Mouse (Mus musculus): ENCODE data around the gene Bmp6. TPM values are rescaled to one million over a fixed set of nuclear protein-coding genes. Genes with fewer than 3 reads are reported as not detected.

Bmp6 gene
- polyA plus RNA-seq, 1 experiment from 2014 or later, result 0.20 TPM

GRCm38 (mm10) chr13:38534016-38534415 is 189.1 kb downstream of the Bmp6 start:
- WGBS (ENCODE audit: insufficient replicate concordance), result 24% methylated on average over 6 of the region's 6 CpGs

GRCm38 (mm10) chr13:38534731-38535130 is 189.8 kb downstream of the Bmp6 start:
- Histone ChIP-seq H3K4me1 (replicated peaks) (0 out of 2 replicates have a peak, but pooled peaks cover 3% of the 10 kb centered on the region), H3K36me3 (no peaks in the 10 kb centered on the region), H3K4me2 (no peak overlapping the region), H3K9me3 (replicated peaks) (no peaks in the 10 kb centered on the region), H3K27ac (no peak overlapping the region), H3K9ac (no peak overlapping the region), H3K27me3 (0 out of 2 replicates have a peak, but pooled peaks cover 13% of the 10 kb centered on the region), H3K4me3 (replicated peaks) (no peak overlapping the region)
- no peak for ATAC-seq (ENCODE audit: low read depth)
- 47% methylated on average over 6 of the region's 6 CpGs for WGBS (ENCODE audit: insufficient replicate concordance)
- DNase-seq, result no peak

More at GRCm38 (mm10) chr13:38534016-38534415, 189.1 kb downstream of the Bmp6 start:
- DNase-seq (no peak), ATAC-seq (ENCODE audit: low read depth) (no peak)
- no peaks in the 10 kb centered on the region for H3K9me3 ChIP-seq (replicated peaks)
- H3K4me3 ChIP-seq (replicated peaks), result no peak overlapping the region
- H3K4me1 ChIP-seq (replicated peaks), result peaks cover 10% of the 10 kb centered on the region; the same call in 1 of the 2 replicates
- H3K4me2 ChIP-seq, result no peak overlapping the region
- H3K27me3 ChIP-seq, result 0 out of 2 replicates have a peak, but pooled peaks cover 15% of the 10 kb centered on the region
- H3K9ac ChIP-seq, result no peak overlapping the region
- H3K27ac ChIP-seq, result no peak overlapping the region
- H3K36me3 ChIP-seq, result no peaks in the 10 kb centered on the region

- H3K27ac ChIP-seq, result no peak overlapping the region
- no peaks in the 10 kb centered on the region for H3K9me3 ChIP-seq (replicated peaks)
- 0 out of 2 replicates have a peak, but pooled peaks cover 3% of the 10 kb centered on the region for H3K4me1 ChIP-seq (replicated peaks)
- H3K4me3 ChIP-seq (replicated peaks), result no peak overlapping the region
- ATAC-seq (ENCODE audit: low read depth), result no peak
- 0 out of 2 replicates have a peak, but pooled peaks cover 3% of the 10 kb centered on the region for H3K27me3 ChIP-seq
- H3K9ac ChIP-seq, result no peak overlapping the region
- H3K36me3 ChIP-seq, result no peaks in the 10 kb centered on the region
- no peak overlapping the region for H3K4me2 ChIP-seq
- DNase-seq, result no peak
Observed at GRCm38 (mm10) chr13:38537521-38537920, 192.6 kb downstream of the Bmp6 start.

- H3K36me3 ChIP-seq, result no peaks in the 10 kb centered on the region
- ATAC-seq (ENCODE audit: low read depth) (no peak), DNase-seq (no peak)
- no peaks in the 10 kb centered on the region for H3K9me3 ChIP-seq (replicated peaks)
- no peak overlapping the region for H3K27ac ChIP-seq
- no peak overlapping the region for H3K9ac ChIP-seq
- no peaks in the 10 kb centered on the region for H3K27me3 ChIP-seq
- H3K4me1 ChIP-seq (replicated peaks), result no peaks in the 10 kb centered on the region
- no peak overlapping the region for H3K4me2 ChIP-seq
- 72% methylated on average over 7 of the region's 7 CpGs for WGBS (ENCODE audit: insufficient replicate concordance)
- no peak overlapping the region for H3K4me3 ChIP-seq (replicated peaks)
Observed at GRCm38 (mm10) chr13:38539192-38539900, 194.4 kb downstream of the Bmp6 start.

GRCm38 (mm10) chr13:38543455-38544125 is 198.7 kb downstream of the Bmp6 start:
- WGBS (ENCODE audit: insufficient replicate concordance), result 59% methylated on average over 8 of the region's 8 CpGs
- H3K9me3 ChIP-seq (replicated peaks), result no peaks in the 10 kb centered on the region
- H3K4me2 ChIP-seq, result no peak overlapping the region
- no peaks in the 10 kb centered on the region for H3K27me3 ChIP-seq
- H3K4me1 ChIP-seq (replicated peaks), result no peaks in the 10 kb centered on the region
- no peak overlapping the region for H3K27ac ChIP-seq
- H3K36me3 ChIP-seq, result no peaks in the 10 kb centered on the region
- no peak overlapping the region for H3K4me3 ChIP-seq (replicated peaks)
- H3K9ac ChIP-seq, result no peak overlapping the region
- DNase-seq (no peak), ATAC-seq (ENCODE audit: low read depth) (no peak)

GRCm38 (mm10) chr13:38544769-38545445 is 200.0 kb downstream of the Bmp6 start:
- Histone ChIP-seq H3K9ac (no peak overlapping the region), H3K4me1 (replicated peaks) (no peaks in the 10 kb centered on the region), H3K4me2 (no peak overlapping the region), H3K27me3 (no peaks in the 10 kb centered on the region), H3K27ac (no peak overlapping the region), H3K9me3 (replicated peaks) (no peaks in the 10 kb centered on the region), H3K36me3 (no peaks in the 10 kb centered on the region), H3K4me3 (replicated peaks) (no peak overlapping the region)
- ATAC-seq (ENCODE audit: low read depth) (no peak), DNase-seq (no peak)
- WGBS (ENCODE audit: insufficient replicate concordance), result 68% methylated on average over 8 of the region's 8 CpGs

- Histone ChIP-seq H3K9me3 (replicated peaks) (no peaks in the 10 kb centered on the region), H3K4me1 (replicated peaks) (no peaks in the 10 kb centered on the region), H3K9ac (no peak overlapping the region), H3K4me2 (no peak overlapping the region), H3K27me3 (no peaks in the 10 kb centered on the region), H3K36me3 (no peaks in the 10 kb centered on the region), H3K27ac (no peak overlapping the region), H3K4me3 (replicated peaks) (no peak overlapping the region)
- ATAC-seq (ENCODE audit: low read depth) (no peak), DNase-seq (no peak)
- 61% methylated on average over 3 of the region's 3 CpGs for WGBS (ENCODE audit: insufficient replicate concordance)
Observed at GRCm38 (mm10) chr13:38545460-38545859, 200.6 kb downstream of the Bmp6 start.

- DNase-seq (no peak), ATAC-seq (ENCODE audit: low read depth) (no peak)
- no peak overlapping the region for H3K27ac ChIP-seq
- WGBS (ENCODE audit: insufficient replicate concordance), result 59% methylated on average over 4 of the region's 4 CpGs
- no peak overlapping the region for H3K9ac ChIP-seq
- H3K4me3 ChIP-seq (replicated peaks), result no peak overlapping the region
- H3K9me3 ChIP-seq (replicated peaks), result no peaks in the 10 kb centered on the region
- no peak overlapping the region for H3K4me2 ChIP-seq
- H3K27me3 ChIP-seq, result no peaks in the 10 kb centered on the region
- H3K36me3 ChIP-seq, result no peaks in the 10 kb centered on the region
- H3K4me1 ChIP-seq (replicated peaks), result no peaks in the 10 kb centered on the region
Observed at GRCm38 (mm10) chr13:38546754-38547153, 201.8 kb downstream of the Bmp6 start.

- H3K4me1 ChIP-seq (replicated peaks), result no peaks in the 10 kb centered on the region
- no peak overlapping the region for H3K4me2 ChIP-seq
- no peaks in the 10 kb centered on the region for H3K27me3 ChIP-seq
- H3K9ac ChIP-seq, result no peak overlapping the region
- H3K4me3 ChIP-seq (replicated peaks), result no peak overlapping the region
- no peaks in the 10 kb centered on the region for H3K36me3 ChIP-seq
- no peaks in the 10 kb centered on the region for H3K9me3 ChIP-seq (replicated peaks)
- H3K27ac ChIP-seq, result no peak overlapping the region
- ATAC-seq (ENCODE audit: low read depth) (no peak), DNase-seq (no peak)
- 72% methylated on average over 5 of the region's 5 CpGs for WGBS (ENCODE audit: insufficient replicate concordance)
Observed at GRCm38 (mm10) chr13:38547717-38548116, 202.8 kb downstream of the Bmp6 start.

- ATAC-seq (ENCODE audit: low read depth) (no peak), DNase-seq (no peak)
- H3K4me3 ChIP-seq (replicated peaks), result no peak overlapping the region
- 58% methylated on average over 5 of the region's 5 CpGs for WGBS (ENCODE audit: insufficient replicate concordance)
- no peaks in the 10 kb centered on the region for H3K4me1 ChIP-seq (replicated peaks)
- no peak overlapping the region for H3K27ac ChIP-seq
- H3K9me3 ChIP-seq (replicated peaks), result no peaks in the 10 kb centered on the region
- H3K27me3 ChIP-seq, result no peaks in the 10 kb centered on the region
- H3K9ac ChIP-seq, result no peak overlapping the region
- no peaks in the 10 kb centered on the region for H3K36me3 ChIP-seq
- no peak overlapping the region for H3K4me2 ChIP-seq
Observed at GRCm38 (mm10) chr13:38548681-38549080, 203.8 kb downstream of the Bmp6 start.

Measured in liver, embryonic 13.5 days (tissue).